Mouse (Mus musculus) T-helper 2 cell (primary cell): ENCODE data around the gene Xlr5a.
"Not testable (repeated sequence)": the region's sequence is repeated elsewhere in the genome, so short reads cannot be mapped to it uniquely, and the experiment has no call there.

Experiments
- in situ Hi-C: fragments of 300-600 bp; cut with MboI, MseI; formaldehyde crosslinking; loops from one replicate; pipeline ENCODE4 v1.15.1; 2025; ENCODE audit warnings: high pct_unique_total_duplicates

Gene Xlr5a

GRCm38 (mm10) chrX:73292876-73293275, at the start of gene Xlr5a, which contains the start of gene Xlr5c:
Gene Xlr5a (minus strand): TSS chrX:73292976.
Gene Xlr5c (minus strand): TSS chrX:73292976.
- in situ Hi-C loops = loop anchor here (5.0 kb wide), 1 partner anchor 146 kb away; the partner anchor contains the start of genes DXBay18 and Xlr5b

GRCm38 (mm10) chrX:73342483-73342895, 49.7 kb upstream of the Xlr5a start, which contains the start of gene Zfp275:
Gene Zfp275 (plus strand): TSS chrX:73342621.
- in situ Hi-C loops = loop anchor here (25.0 kb wide), 1 partner anchor 105 kb away; the partner anchor contains the start of genes F8a and Xlr4c

GRCm38 (mm10) chrX:73342068-73342467, 49.3 kb upstream of the Xlr5a start:
- in situ Hi-C loops = loop anchor here (25.0 kb wide), 1 partner anchor 105 kb away; the partner anchor contains the start of genes F8a and Xlr4c

- in situ Hi-C loops = loop anchor here (25.0 kb wide), 1 partner anchor 104 kb away; the partner anchor contains the start of genes F8a and Xlr4c
Measured at GRCm38 (mm10) chrX:73341473-73341872, 48.7 kb upstream of the Xlr5a start.

- in situ Hi-C loops = loop anchor here (25.0 kb wide), 1 partner anchor 99 kb away; the partner anchor contains the start of genes F8a and Xlr4c
Measured at GRCm38 (mm10) chrX:73336740-73337139, 44.0 kb upstream of the Xlr5a start, which contains the start of gene Gm45015. Gene Gm45015 (minus strand): TSS chrX:73336840.

DNA sequence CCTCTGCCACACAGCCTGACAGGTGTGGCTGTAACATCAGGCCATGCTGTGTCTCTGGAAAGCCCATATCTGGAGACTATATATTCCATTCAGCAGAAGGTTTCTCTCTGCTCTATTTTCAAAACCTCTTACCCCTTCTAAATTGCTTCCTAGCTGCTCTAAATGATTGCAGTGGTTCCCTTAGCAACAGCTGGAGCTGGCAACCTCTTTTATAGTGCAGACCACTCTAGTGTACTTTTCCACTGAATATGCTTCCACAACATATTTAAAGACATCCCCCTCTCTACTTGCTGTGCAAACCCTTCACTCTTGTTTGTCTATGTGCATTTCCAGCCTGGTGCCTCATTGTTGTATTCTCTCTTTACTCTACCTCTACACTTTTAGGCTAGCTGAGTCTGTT, 40.8 kb upstream of the Xlr5a start:
- in situ Hi-C loops = loop anchor here (25.0 kb wide), 1 partner anchor 96 kb away; the partner anchor contains the start of genes F8a and Xlr4c

GRCm38 (mm10) chrX:73327215-73327614, 34.4 kb upstream of the Xlr5a start:
- in situ Hi-C loops = loop anchor here (25.0 kb wide), 1 partner anchor 90 kb away; the partner anchor contains the start of genes F8a and Xlr4c

GRCm38 (mm10) chrX:73321029-73321428, 28.3 kb upstream of the Xlr5a start:
- in situ Hi-C loops = no loop called here

- in situ Hi-C loops = no loop called here
Measured at GRCm38 (mm10) chrX:73312522-73312921, 19.7 kb upstream of the Xlr5a start.

DNA sequence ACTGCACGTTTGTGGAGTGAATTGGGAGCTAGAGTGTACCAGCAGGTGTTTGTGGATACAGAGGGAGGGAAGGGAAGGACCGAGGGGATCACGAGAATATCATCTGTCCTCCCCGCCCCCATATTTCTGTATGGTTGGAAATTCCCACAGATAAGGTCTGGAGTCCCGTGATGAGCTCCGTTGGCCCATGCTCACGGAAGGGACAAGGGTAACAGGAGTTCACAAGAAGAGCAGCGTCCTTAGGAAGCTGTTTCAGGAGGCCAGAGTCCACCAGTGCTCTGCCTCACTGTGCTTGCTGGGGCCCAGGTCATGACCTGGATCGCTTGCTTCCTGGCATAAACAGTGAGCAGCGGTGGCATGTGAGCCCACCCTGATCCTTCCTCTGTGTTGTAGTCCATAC, 3.0 kb upstream of the Xlr5a start:
- in situ Hi-C loops = not testable (repeated sequence)

- in situ Hi-C loops = loop anchor here (10.0 kb wide), 1 partner anchor 1430 kb away; no protein-coding TSS in a partner anchor
Measured at GRCm38 (mm10) chrX:73265270-73265669, 27.5 kb downstream of the Xlr5a start, which contains the start of gene Xlr3c. Gene Xlr3c (minus strand): TSS chrX:73265390.

DNA sequence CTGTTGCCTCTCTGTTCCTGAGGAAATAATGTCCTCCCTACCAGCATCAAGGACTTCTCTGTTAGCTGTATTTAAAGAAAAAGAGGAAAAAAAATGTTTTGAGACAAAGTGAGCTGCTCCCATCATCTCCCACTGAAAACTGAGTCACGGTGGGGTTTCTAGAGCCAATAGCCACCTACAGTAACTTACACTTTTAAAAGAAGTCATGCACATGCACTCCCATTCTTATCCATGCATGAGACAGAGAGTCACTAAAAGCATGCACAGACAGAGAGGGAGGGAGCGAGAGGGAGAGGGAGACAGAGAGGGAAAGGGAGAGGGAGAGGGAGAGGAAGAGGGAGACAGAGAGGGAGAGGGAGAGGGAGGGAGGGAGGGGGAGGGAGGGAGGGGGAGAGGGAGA, 30.3 kb downstream of the Xlr5a start:
- in situ Hi-C loops = loop anchor here (10.0 kb wide), 1 partner anchor 1432 kb away; no protein-coding TSS in a partner anchor

DNA sequence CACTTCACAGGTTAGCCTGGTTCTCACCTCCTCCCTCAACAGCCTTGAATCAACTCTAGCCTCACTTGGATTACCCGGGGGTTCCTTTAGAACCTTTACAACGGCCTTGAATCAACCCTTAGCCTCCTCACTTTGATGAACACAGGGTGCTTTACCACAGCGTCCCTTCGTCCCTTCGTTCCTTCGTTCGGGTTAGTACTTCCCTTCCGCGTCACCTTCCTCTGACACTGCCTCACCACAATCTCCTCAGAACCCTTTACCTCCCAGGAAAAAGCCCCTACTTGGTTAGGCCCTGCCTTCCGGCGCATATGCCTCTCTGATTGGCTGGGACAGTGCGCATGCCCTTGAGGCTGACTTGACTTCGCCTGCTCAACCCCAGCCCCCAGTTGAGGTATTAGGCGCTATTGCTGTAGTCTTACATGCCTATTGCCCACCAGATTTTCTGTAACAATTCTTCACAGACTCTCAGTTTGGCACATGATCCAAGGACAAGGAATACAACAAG, 49.9 kb downstream of the Xlr5a start, which contains the start of gene Xlr4c:
Gene Xlr4c (minus strand): TSS at position 310 of the 505 bp plus-strand sequence.
- in situ Hi-C loops = loop anchor here (5.0 to 25.0 kb wide), 2 partner anchors 94 to 1699 kb away; partner anchors contain the start of genes Gm45015 and Zfp275

GRCm38 (mm10) chrX:73229288-73229687, 63.5 kb downstream of the Xlr5a start:
- in situ Hi-C loops = loop anchor here (25.0 kb wide), 1 partner anchor 108 kb away; the partner anchor contains the start of genes Gm45015 and Zfp275

DNA sequence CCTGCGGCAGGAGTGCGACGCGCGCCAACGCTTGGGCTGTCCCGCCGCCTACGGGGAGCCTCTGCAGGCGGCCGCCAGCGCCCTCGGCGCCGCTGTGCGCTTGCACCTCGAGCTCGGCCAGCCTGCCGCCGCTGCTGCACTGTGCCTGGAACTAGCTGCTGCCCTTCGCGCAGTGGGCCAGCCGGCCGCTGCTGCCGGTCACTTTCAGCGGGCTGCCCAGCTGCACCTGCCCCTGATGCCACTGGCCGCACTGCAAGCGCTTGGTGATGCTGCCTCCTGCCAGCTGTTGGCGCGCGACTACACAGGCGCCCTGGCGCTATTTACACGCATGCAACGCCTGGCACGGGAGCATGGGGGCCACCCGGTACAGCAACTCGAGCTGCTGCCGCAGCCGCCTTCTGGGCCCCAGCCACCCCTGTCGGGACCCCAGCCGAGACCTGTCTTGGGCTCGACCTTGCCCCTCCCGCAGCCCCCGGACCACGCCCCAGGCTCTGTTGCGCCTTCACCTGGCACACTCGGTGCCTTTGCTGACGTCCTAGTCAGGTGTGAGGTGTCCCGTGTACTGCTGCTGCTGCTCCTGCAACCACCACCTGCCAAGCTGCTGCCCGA, 64.1 kb downstream of the Xlr5a start:
- in situ Hi-C loops = loop anchor here (25.0 kb wide), 1 partner anchor 109 kb away; the partner anchor contains the start of genes Gm45015 and Zfp275

DNA sequence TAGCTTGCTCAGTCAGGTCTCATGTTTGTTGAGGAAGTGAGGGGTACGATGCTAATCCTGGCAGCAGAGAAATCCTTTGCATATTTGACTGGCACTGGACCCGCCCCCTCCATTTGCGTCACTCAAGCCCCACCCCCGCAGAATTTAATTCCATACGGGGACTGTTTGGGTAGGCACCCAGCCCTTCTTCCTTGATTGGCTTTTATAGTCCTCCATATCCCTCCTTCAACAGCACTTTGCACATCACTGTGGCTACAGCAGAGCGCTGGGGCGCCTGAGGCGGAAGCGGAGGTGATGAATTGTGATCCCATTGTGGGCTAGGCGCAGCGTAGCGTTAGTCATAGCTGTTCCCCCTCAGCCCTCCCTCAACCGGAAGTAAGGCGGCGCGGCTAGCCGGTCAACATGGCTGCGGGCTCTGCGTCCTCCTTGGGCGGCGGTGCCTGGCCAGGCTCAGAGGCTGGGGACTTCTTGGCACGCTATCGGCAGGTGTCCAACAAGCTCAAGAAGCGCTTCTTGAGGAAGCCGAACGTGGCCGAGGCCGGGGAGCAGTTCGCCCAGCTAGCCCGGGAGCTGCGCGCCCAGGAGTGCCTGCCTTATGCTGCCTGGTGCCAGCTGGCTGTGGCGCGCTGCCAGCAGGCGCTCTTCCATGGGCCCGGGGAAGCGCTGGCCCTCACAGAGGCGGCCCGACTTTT, 64.7 kb downstream of the Xlr5a start, which contains the start of gene F8a:
Gene F8a (plus strand): TSS at position 378 of the 692 bp plus-strand sequence.
- in situ Hi-C loops = loop anchor here (25.0 kb wide), 1 partner anchor 109 kb away; the partner anchor contains the start of genes Gm45015 and Zfp275

DNA sequence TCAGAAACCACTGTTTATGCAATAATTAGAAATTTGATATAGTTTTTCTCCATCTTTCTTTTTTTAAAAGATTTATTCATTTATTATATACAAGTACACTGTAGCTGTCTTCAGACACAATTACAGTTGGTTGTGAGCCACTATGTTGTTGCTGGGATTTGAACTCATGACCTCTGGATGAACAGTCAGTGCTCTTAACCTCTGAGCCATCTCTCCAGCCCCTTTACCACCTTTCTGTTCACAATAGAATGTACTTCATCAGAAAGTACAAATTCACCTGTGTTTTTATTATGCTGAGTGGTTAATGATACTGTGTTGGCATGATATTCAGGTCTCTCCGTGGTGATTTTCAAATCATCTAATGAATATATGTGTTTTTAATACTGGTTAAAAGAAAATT, 67.4 kb downstream of the Xlr5a start:
- in situ Hi-C loops = loop anchor here (25.0 kb wide), 1 partner anchor 112 kb away; the partner anchor contains the start of genes Gm45015 and Zfp275

DNA sequence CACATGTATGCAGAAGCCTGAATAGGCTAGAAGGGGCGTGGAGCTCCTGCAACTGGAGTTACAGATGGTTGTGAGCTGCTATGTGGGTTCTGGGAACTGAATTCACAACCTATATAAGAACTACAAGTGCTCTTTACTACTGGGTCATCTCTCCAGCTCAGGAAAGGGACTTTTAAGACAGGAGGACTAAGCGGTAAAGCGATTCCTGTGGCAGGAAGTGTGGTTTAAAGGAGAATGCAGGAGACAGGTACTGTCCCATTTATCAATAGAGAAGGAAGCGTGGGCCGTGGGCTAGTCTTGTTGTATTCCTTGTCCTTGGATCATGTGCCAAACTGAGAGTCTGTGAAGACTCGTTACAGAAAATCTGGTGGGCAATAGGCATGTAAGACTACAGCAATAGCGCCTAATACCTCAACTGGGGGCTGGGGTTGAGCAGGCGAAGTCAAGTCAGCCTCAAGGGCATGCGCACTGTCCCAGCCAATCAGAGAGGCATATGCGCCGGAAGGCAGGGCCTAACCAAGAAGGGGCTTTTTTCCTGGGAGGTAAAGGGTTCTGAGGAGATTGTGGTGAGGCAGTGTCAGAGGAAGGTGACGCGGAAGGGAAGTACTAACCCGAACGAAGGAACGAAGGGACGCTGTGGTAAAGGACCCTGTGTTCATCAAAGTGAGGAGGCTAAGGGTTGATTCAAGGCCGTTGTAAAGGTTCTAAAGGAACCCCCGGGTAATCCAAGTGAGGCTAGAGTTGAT, 78.8 kb downstream of the Xlr5a start, which contains the start of gene Xlr4b:
Gene Xlr4b (plus strand): TSS at position 515 of the 746 bp plus-strand sequence.
- in situ Hi-C loops = loop anchor here (10.0 kb wide), 1 partner anchor 1511 kb away; no protein-coding TSS in a partner anchor

- in situ Hi-C loops = loop anchor here (10.0 kb wide), 1 partner anchor 1513 kb away; no protein-coding TSS in a partner anchor
Measured at GRCm38 (mm10) chrX:73191934-73192333, 100.8 kb downstream of the Xlr5a start, which contains the start of gene Xlr3b. Gene Xlr3b (plus strand): TSS chrX:73192207.

DNA sequence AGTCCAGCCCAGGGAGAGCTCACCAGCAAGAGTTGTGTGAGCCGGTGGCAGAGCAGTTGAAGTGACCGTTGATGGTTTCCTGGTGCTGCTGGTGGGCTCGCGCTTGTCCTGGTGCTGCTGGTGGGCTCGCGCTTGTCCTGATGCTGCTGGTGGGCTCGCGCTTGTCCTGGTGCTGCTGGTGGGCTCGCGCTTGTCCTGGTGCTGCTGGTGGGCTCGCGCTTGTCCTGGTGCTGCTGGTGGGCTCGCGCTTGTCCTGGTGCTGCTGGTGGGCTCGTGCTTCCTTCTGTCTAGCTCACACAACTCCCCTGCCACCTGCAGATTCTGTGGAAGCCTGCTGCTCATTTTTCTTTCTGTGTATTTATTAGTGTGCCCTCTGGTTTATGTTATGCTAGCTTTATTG, 115.9 kb downstream of the Xlr5a start, which contains the start of gene Spin2d:
Gene Spin2d (minus strand): TSS at position 101 of the 400 bp plus-strand sequence.
- in situ Hi-C loops = not testable (repeated sequence)
